Mouse (Mus musculus) liver, embryonic 11.5 days (tissue): ENCODE measurements around the gene Rabif. TPM values are rescaled to one million over a fixed set of nuclear protein-coding genes. Genes with fewer than 3 reads are reported as not detected.
A peak's percentile ranks its signal among the peaks of the same experiment; 100 is the strongest.

Source experiments
- ATAC-seq: fragments of 200-750 bp; cut with Nextera tagmentation; replicated peaks from 2 replicates; pipeline ENCODE4 v1.8.0; 2017; ENCODE audit warnings: moderate number of reproducible peaks, mild to moderate bottlenecking, moderate TSS enrichment, moderate library complexity; ENCODE audit not compliant: low FRiP score
- DNase-seq: peaks from one replicate; pipeline ENCODE4 v3.0.0-alpha.2; 2017; ENCODE audit warnings: low spot score
- H3K27ac ChIP-seq: fragments of 300-500 bp; sonication (generic); 2 replicates; pipeline ENCODE4 v1.5.1; 2014; ENCODE audit warnings: mild to moderate bottlenecking, low read depth, low read length, control low read depth
- H3K27me3 ChIP-seq: fragments of 300-500 bp; sonication (generic); replicated peaks from 2 replicates; pipeline ENCODE4 v1.6.1; 2014; ENCODE audit warnings: low read length, mixed read lengths; ENCODE audit not compliant: control insufficient read depth, insufficient read depth
- H3K36me3 ChIP-seq: fragments of 300-500 bp; sonication (generic); 2 replicates; pipeline ENCODE4 v1.6.1; 2014; ENCODE audit warnings: mild to moderate bottlenecking, low read length, moderate library complexity, mixed read lengths; ENCODE audit not compliant: control insufficient read depth, insufficient read depth
- H3K4me1 ChIP-seq: fragments of 300-500 bp; sonication (generic); replicated peaks from 2 replicates; pipeline ENCODE4 v1.6.1; 2014; ENCODE audit warnings: low read length, mixed read lengths; ENCODE audit not compliant: control insufficient read depth, insufficient read depth
- H3K4me2 ChIP-seq: fragments of 300-500 bp; sonication (generic); 2 replicates; pipeline ENCODE4 v1.6.1; 2014; ENCODE audit warnings: mild to moderate bottlenecking, control low read depth, moderate library complexity
- H3K4me3 ChIP-seq: fragments of 300-500 bp; sonication (generic); 2 replicates; pipeline ENCODE4 v1.5.1; 2014; ENCODE audit warnings: low read depth, low read length, control low read depth
- H3K9ac ChIP-seq: fragments of 300-500 bp; sonication (generic); 2 replicates; pipeline ENCODE4 v1.6.1; 2014; ENCODE audit warnings: low read depth, low read length, control low read depth
- H3K9me3 ChIP-seq: fragments of 300-500 bp; sonication (generic); 2 replicates; pipeline ENCODE4 v1.6.1; 2016; ENCODE audit warnings: low read length, inconsistent platforms, mixed read lengths; ENCODE audit not compliant: control insufficient read depth
- WGBS: fragments of 180-500 bp; shearing (Covaris S2); extraction: QIAGEN DNeasy Blood & Tissue Kit; methylation state at CpG from one replicate; pipeline ENCODE4 v1.1.7; 2014; 5-methylcytosine and 5-hydroxymethylcytosine counted together
- polyA plus RNA-seq: library from polyadenylated mRNA; unstranded; fragments of >200 nt; fragmentation: Nextera tagmentation; extraction: Ambion mirVana; gene quantifications from 2 replicates; pipeline ENCODE4 v1.2.1, GENCODE M21; 2014

Rabif gene
- polyA plus RNA-seq, 1 experiment from 2014 or later = 35.3 TPM

GRCm38 (mm10) chr1:134500916-134501315 is 6.5 kb downstream of the Rabif start:
- no peak overlapping the region for H3K27ac ChIP-seq
- no peaks in the 10 kb centered on the region for H3K27me3 ChIP-seq
- H3K36me3 ChIP-seq = peaks cover 4% of the 10 kb centered on the region; the same call in 1 of the 2 replicates
- H3K9me3 ChIP-seq = no peaks in the 10 kb centered on the region
- no peak overlapping the region for H3K4me2 ChIP-seq
- DNase-seq = no peak
- H3K4me1 ChIP-seq = peaks cover 1% of the 10 kb centered on the region
- 88% methylated on average over 1 of the region's 1 CpGs for WGBS
- ATAC-seq = no peak
- no peak overlapping the region for H3K4me3 ChIP-seq
- no peak overlapping the region for H3K9ac ChIP-seq

- Histone ChIP-seq H3K27me3 (no peaks in the 10 kb centered on the region), H3K4me2 (no peak overlapping the region), H3K27ac (no peak overlapping the region), H3K9ac (no peak overlapping the region), H3K9me3 (no peaks in the 10 kb centered on the region), H3K36me3 (peaks cover 11% of the 10 kb centered on the region; the same call in 1 of the 2 replicates), H3K4me3 (no peak overlapping the region), H3K4me1 (no peaks in the 10 kb centered on the region; the same call in 1 of the 2 replicates)
- 93% methylated on average over 8 of the region's 8 CpGs for WGBS
- DNase-seq (no peak), ATAC-seq (no peak)
Observed at GRCm38 (mm10) chr1:134506201-134506600, 11.8 kb downstream of the Rabif start.

- DNase-seq (no peak), ATAC-seq (no peak)
- Histone ChIP-seq H3K36me3 (peaks cover 11% of the 10 kb centered on the region; the same call in 1 of the 2 replicates), H3K27ac (no peak overlapping the region), H3K4me1 (peaks cover 9% of the 10 kb centered on the region), H3K9ac (no peak overlapping the region), H3K9me3 (no peaks in the 10 kb centered on the region), H3K4me3 (no peak overlapping the region), H3K4me2 (no peak overlapping the region), H3K27me3 (peaks cover 18% of the 10 kb centered on the region)
- WGBS = 19% methylated on average over 7 of the region's 7 CpGs
Observed at GRCm38 (mm10) chr1:134510018-134510417, 15.6 kb downstream of the Rabif start.

GRCm38 (mm10) chr1:134512183-134512582 is 17.7 kb downstream of the Rabif start:
- 52% methylated on average over 4 of the region's 4 CpGs for WGBS
- Histone ChIP-seq H3K4me3 (no peak overlapping the region), H3K27ac (no peak overlapping the region), H3K4me2 (no peak overlapping the region), H3K27me3 (peaks cover 18% of the 10 kb centered on the region), H3K4me1 (peaks cover 9% of the 10 kb centered on the region), H3K9me3 (no peaks in the 10 kb centered on the region), H3K9ac (no peak overlapping the region), H3K36me3 (peaks cover 4% of the 10 kb centered on the region; the same call in 1 of the 2 replicates)
- no peak for ATAC-seq
- no peak for DNase-seq

DNA sequence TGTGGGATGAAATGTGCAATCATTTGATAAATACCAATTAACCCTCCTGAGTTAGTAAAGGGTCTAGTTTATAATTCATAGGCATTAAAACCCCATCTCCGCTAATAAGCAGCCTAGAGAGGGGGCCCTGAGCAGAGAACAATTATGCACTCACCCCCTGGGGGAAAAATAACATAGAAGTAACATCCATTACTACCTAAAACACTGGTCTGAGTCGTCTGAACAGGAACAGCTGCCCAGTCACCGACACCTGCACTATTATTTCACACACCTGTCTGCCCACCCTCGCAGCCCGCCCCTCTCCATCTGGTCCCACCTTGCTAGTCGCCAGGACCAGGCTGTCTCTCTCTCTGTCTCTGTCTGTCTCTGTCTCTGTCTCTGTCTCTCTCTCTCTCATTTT is 18.1 kb downstream of the Rabif start:
- Histone ChIP-seq H3K27ac (no peak overlapping the region), H3K9me3 (no peaks in the 10 kb centered on the region), H3K4me3 (no peak overlapping the region), H3K9ac (no peak overlapping the region), H3K27me3 (peaks cover 18% of the 10 kb centered on the region), H3K4me2 (peak overlapping the region; percentile 86), H3K36me3 (peaks cover 4% of the 10 kb centered on the region; the same call in 1 of the 2 replicates), H3K4me1 (peaks cover 9% of the 10 kb centered on the region)
- DNase-seq = no peak
- ATAC-seq = no peak
- WGBS = 58% methylated on average over 6 of the region's 6 CpGs

DNA sequence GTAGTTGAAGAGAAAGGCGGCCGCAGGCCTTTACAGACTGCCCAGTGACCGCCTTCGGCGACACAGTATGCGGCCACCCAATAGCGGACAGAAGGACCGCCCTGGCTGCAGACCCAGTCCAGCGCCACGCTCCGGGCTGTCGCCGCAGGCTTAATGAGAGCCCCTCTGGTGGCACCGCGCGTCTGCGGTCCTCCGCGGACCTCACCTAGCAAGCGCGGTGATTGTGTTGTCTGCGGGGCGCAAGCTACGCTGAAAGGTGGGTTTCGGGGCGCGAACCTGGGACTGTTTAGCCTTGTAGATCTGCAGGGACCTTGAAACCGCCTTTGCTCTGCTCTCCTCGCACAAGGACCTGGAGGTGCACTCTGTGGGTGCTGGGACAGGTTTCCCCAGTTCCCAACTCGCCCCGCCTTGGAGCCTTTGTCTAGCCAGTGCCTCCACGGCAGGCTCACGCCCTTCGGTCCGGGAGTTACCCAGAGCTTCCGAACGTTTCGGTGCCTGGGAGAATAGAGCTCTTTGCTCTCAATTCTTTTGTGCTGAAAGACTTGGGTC is 18.9 kb downstream of the Rabif start:
- no peaks in the 10 kb centered on the region for H3K36me3 ChIP-seq
- WGBS = 3% methylated on average over 38 of the region's 38 CpGs
- no peak overlapping the region for H3K27ac ChIP-seq
- DNase-seq = peak; percentile 53
- H3K4me1 ChIP-seq = peaks cover 9% of the 10 kb centered on the region
- peak overlapping the region; percentile 52 for H3K9ac ChIP-seq
- H3K9me3 ChIP-seq = no peaks in the 10 kb centered on the region
- H3K4me2 ChIP-seq = peak overlapping the region; percentile 86
- peaks cover 18% of the 10 kb centered on the region for H3K27me3 ChIP-seq
- peak overlapping the region; percentile 56 for H3K4me3 ChIP-seq
- ATAC-seq = no peak; the same call in 1 of the 2 replicates

- Histone ChIP-seq H3K4me2 (peak overlapping the region; percentile 86), H3K9me3 (no peaks in the 10 kb centered on the region), H3K4me3 (peak overlapping the region; percentile 56), H3K4me1 (peaks cover 12% of the 10 kb centered on the region), H3K9ac (peak overlapping the region; percentile 52; the same call in 1 of the 2 replicates), H3K27ac (no peak overlapping the region), H3K36me3 (no peaks in the 10 kb centered on the region), H3K27me3 (peaks cover 18% of the 10 kb centered on the region)
- DNase-seq = no peak
- no peak for ATAC-seq
- 45% methylated on average over 16 of the region's 16 CpGs for WGBS
Observed at GRCm38 (mm10) chr1:134513876-134514590, 19.6 kb downstream of the Rabif start.

GRCm38 (mm10) chr1:134515891-134516290 is 21.4 kb downstream of the Rabif start:
- H3K27ac ChIP-seq = no peak overlapping the region
- H3K4me2 ChIP-seq = no peak overlapping the region
- peaks cover 15% of the 10 kb centered on the region for H3K4me1 ChIP-seq
- no peaks in the 10 kb centered on the region for H3K9me3 ChIP-seq
- H3K9ac ChIP-seq = no peak overlapping the region
- no peak for DNase-seq
- H3K27me3 ChIP-seq = peaks cover 18% of the 10 kb centered on the region
- no peak overlapping the region for H3K4me3 ChIP-seq
- no peak for ATAC-seq
- WGBS = 83% methylated on average over 2 of the region's 2 CpGs
- H3K36me3 ChIP-seq = no peaks in the 10 kb centered on the region
